Mouse (Mus musculus) forebrain, embryonic 15.5 days (tissue): Measurements from ENCODE around the gene Kcnj10. TPM values are rescaled to one million over a fixed set of nuclear protein-coding genes. Genes with fewer than 3 reads are reported as not detected.
A peak's percentile ranks its signal among the peaks of the same experiment; 100 is the strongest.

Source experiments
- ATAC-seq: fragments of 200-750 bp; cut with Nextera tagmentation; replicated peaks from 2 replicates; pipeline ENCODE4 v1.8.0; 2017; ENCODE audit warnings: mild to moderate bottlenecking, moderate TSS enrichment, moderate library complexity
- H3K27ac ChIP-seq: fragments of 300-500 bp; sonication (generic); replicated peaks from 2 replicates; pipeline ENCODE4 v1.5.1; 2015; ENCODE audit warnings: mild to moderate bottlenecking, inconsistent platforms
- H3K27me3 ChIP-seq: fragments of 300-500 bp; sonication (generic); 2 replicates; pipeline ENCODE4 v1.6.1; 2015; ENCODE audit warnings: inconsistent platforms
- H3K36me3 ChIP-seq: fragments of 300-500 bp; sonication (generic); 2 replicates; pipeline ENCODE4 v1.6.1; 2015; ENCODE audit warnings: mild to moderate bottlenecking, inconsistent platforms
- H3K4me1 ChIP-seq: fragments of 300-500 bp; sonication (generic); 2 replicates; pipeline ENCODE4 v1.6.1; 2015; ENCODE audit warnings: inconsistent platforms
- H3K4me2 ChIP-seq: fragments of 300-500 bp; sonication (generic); replicated peaks from 2 replicates; pipeline ENCODE4 v1.6.1; 2015; ENCODE audit warnings: mild to moderate bottlenecking, inconsistent platforms
- H3K4me3 ChIP-seq: fragments of 300-500 bp; sonication (generic); 2 replicates; pipeline ENCODE4 v1.5.1; 2015; ENCODE audit warnings: mild to moderate bottlenecking, inconsistent platforms
- H3K9ac ChIP-seq: fragments of 300-500 bp; sonication (generic); replicated peaks from 2 replicates; pipeline ENCODE4 v1.6.1; 2015; ENCODE audit warnings: mild to moderate bottlenecking, inconsistent platforms
- H3K9me3 ChIP-seq: fragments of 300-500 bp; sonication (generic); 2 replicates; pipeline ENCODE4 v1.6.1; 2016; ENCODE audit warnings: inconsistent platforms
- WGBS: fragments of 180-500 bp; shearing (Covaris S2); methylation state at CpG from one replicate; pipeline ENCODE4 v1.1.7; 2015; ENCODE audit warnings: mixed read lengths; 5-methylcytosine and 5-hydroxymethylcytosine counted together
- polyA plus RNA-seq: library from polyadenylated mRNA; unstranded; fragments of >200 nt; fragmentation: Nextera tagmentation; extraction: Ambion mirVana; gene quantifications from 2 replicates; pipeline ENCODE4 v1.2.1, GENCODE M21; 2015

Kcnj10 gene
- polyA plus RNA-seq, 1 experiment from 2014 or later, result 1.7 TPM

DNA sequence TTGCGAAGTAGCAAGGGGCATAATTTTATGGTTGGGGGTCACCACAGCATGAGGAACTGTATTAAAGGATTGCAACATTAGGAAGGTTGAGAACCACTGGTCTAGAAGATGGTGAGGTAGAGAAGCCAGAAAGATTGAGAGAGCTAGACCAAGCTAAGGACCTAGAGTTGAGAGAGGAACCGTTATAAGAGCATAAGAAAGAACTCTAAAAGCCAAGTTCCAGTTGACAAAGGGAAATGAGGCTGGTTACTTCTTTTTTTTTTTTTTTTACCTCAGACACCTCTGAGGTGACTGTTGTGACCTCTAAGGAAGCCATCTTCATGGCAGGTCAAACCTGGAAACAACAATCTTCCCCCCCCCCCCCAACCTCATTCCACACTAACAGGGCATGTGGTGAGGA lies 35.9 kb upstream of the Kcnj10 start:
- no peak for ATAC-seq
- Histone ChIP-seq H3K27me3 (no peaks in the 10 kb centered on the region), H3K4me1 (peaks cover 23% of the 10 kb centered on the region), H3K9me3 (no peaks in the 10 kb centered on the region), H3K36me3 (no peaks in the 10 kb centered on the region), H3K27ac (no peak overlapping the region), H3K9ac (no peak overlapping the region), H3K4me3 (no peak overlapping the region), H3K4me2 (no peak overlapping the region)
- WGBS, result 88% methylated on average over 2 of the region's 2 CpGs

DNA sequence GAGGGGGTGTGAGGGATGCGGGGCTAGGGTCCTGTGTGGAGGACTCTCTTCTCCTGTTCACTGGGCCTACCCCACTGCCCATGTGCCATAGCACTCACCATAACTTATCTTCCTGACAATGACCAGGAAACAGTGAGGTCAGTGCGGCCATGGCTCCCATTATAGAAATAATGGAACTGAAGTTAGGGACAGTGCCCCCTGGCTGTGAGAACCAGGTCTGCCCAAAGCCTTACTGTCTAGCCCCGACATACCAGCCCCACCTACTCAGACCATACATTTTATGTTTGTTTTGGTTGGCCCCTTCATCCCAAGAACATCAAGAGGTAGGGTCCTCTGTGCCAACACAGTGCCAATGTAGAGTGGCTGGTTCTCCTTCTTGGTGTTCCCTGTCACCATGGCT lies 35.4 kb upstream of the Kcnj10 start:
- 82% methylated on average over 3 of the region's 3 CpGs for WGBS

DNA sequence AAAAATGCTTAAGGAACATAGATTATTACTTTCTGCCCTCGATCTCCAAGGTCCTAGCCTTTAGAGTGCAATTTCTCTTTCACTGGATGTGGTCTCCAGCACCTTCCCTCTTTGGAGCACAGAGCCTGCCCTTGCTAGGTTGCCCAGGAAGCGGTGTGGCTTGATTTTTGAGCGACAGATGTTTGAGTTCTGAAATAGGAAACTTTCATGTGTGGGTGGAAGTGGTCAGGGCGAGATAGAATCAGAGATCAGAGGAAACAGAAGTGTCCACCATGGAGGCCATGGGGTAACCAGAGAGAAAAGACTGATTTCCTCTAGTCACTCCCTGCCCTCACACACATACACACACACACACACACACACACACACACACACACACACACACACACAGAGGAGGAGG lies 34.8 kb upstream of the Kcnj10 start:
- no peak overlapping the region for H3K27ac ChIP-seq
- H3K4me3 ChIP-seq, result no peak overlapping the region
- H3K4me1 ChIP-seq, result peaks cover 33% of the 10 kb centered on the region
- ATAC-seq, result no peak
- H3K4me2 ChIP-seq, result no peak overlapping the region
- no peaks in the 10 kb centered on the region for H3K36me3 ChIP-seq
- no peaks in the 10 kb centered on the region for H3K27me3 ChIP-seq
- no peak overlapping the region for H3K9ac ChIP-seq
- no peaks in the 10 kb centered on the region for H3K9me3 ChIP-seq
- 93% methylated on average over 4 of the region's 4 CpGs for WGBS

More for the DNA sequence above, 35.4 kb upstream of the Kcnj10 start:
- Histone ChIP-seq H3K9ac (no peak overlapping the region), H3K4me2 (no peak overlapping the region), H3K27me3 (no peaks in the 10 kb centered on the region), H3K4me1 (peaks cover 28% of the 10 kb centered on the region), H3K27ac (no peak overlapping the region), H3K4me3 (no peak overlapping the region), H3K36me3 (no peaks in the 10 kb centered on the region), H3K9me3 (no peaks in the 10 kb centered on the region)
- no peak for ATAC-seq

DNA sequence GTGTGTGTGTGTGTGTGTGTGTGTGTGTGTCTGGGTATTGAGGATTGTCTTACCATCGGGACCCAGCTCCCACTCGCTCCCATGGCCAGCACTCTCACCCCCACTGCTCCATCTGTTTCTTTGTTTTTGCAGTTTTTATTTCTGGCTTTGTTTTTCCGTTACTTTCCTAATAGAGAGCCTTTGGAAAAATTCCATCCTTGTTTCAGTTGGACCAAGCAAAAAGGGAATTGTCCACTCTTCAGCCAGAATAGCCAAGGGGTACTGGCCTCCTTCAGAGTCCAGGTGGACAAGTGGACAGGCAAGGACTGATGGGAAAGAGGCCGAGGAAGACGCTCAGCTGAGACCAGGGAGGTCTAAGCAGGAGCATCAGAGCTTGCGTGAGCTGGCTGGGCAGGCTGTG lies 34.1 kb upstream of the Kcnj10 start:
- Histone ChIP-seq H3K4me1 (peaks cover 36% of the 10 kb centered on the region), H3K27ac (no peak overlapping the region; the same call in 1 of the 2 replicates), H3K36me3 (no peaks in the 10 kb centered on the region), H3K4me3 (no peak overlapping the region), H3K9ac (no peak overlapping the region), H3K9me3 (no peaks in the 10 kb centered on the region), H3K4me2 (no peak overlapping the region), H3K27me3 (no peaks in the 10 kb centered on the region)
- ATAC-seq, result no peak
- WGBS, result 55% methylated on average over 6 of the region's 6 CpGs

DNA sequence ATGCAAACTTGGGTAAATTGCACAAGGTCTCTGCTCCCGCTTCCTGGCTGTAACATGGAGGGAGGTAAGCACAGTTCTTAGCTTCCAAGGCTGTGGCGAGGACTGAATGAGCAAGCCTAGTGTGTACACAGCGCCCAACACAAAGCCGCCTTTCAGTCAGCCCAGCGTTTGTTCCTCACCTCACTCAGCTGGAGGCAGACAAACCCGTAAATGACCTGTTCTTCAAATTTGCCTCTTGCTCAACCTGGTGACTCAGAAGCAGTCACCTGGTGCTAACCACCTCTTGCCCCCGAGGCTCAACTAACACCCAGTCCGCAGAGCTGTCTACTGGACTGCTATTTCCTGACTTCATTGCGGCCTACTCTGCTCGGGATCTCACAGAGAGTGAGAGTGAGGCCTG lies 33.1 kb upstream of the Kcnj10 start:
- ATAC-seq, result no peak
- Histone ChIP-seq H3K4me1 (peaks cover 39% of the 10 kb centered on the region), H3K4me3 (no peak overlapping the region), H3K4me2 (no peak overlapping the region), H3K9ac (no peak overlapping the region), H3K9me3 (no peaks in the 10 kb centered on the region), H3K27me3 (no peaks in the 10 kb centered on the region), H3K27ac (peak overlapping the region; percentile 44), H3K36me3 (no peaks in the 10 kb centered on the region)
- WGBS, result 38% methylated on average over 10 of the region's 10 CpGs

DNA sequence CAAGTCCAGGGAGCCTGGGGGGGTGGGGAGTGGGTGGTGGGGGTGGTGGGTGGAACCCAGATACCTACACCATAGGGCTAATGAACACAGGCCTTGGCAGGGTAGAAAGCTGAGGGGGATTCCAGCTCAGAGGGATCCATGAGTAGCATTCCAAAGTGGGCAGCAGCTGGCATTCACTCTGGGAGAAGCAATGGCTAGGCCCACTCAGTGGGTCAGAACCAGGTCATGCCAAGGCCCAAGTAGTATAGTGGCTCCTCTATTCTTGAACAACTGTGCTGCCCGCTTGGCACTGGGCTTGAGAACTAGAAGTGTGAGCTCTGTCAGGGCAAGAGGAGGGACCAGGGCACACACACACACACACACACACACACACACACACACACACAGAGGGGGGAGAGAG lies 32.6 kb upstream of the Kcnj10 start:
- H3K4me2 ChIP-seq, result no peak overlapping the region
- no peak for ATAC-seq

DNA sequence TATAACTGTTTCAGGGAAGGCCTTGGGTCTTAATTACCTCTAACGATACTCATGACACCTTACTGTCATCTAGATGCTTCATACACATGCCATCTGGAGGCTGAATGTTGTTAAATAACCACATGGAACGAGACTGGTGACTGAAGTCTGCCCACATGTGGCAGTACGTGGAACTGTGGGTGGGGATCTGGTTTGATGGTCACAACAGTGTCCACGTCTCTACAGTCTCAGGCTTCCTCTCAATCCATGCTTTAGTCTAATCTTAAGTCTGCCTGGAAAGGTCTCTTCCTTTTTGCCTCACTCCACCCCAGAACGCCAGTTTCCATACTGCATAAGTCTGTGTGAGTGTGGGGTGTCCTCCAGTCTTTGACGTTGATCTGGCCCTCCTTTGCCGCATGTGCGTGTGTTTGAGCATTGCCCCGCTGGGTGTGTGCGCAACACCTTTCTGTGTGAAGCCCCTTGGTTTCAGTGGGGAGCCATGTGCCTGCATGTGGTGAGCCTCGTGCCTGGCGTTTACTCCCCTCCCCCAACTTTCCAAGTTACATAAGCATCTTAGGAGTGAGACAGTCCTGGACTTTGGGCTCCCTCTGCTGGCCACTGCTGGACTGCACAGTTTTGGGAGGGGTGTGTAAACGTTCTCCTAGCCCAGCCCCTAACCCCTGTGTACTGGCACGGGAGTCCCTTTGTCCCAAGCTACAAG lies 31.2 kb upstream of the Kcnj10 start:
- ATAC-seq, result peak; percentile 67
- H3K9me3 ChIP-seq, result no peaks in the 10 kb centered on the region
- no peaks in the 10 kb centered on the region for H3K36me3 ChIP-seq
- H3K4me1 ChIP-seq, result peaks cover 58% of the 10 kb centered on the region
- peak overlapping the region; percentile 38; the same call in 1 of the 2 replicates for H3K9ac ChIP-seq
- WGBS, result 2% methylated on average over 14 of the region's 14 CpGs
- peak overlapping the region; percentile 55 for H3K4me2 ChIP-seq
- H3K27ac ChIP-seq, result peak overlapping the region; percentile 94
- peak overlapping the region; percentile 34 for H3K4me3 ChIP-seq
- H3K27me3 ChIP-seq, result no peaks in the 10 kb centered on the region

More for the DNA sequence above, 32.6 kb upstream of the Kcnj10 start:
- H3K9me3 ChIP-seq, result no peaks in the 10 kb centered on the region
- no peak overlapping the region for H3K9ac ChIP-seq
- no peaks in the 10 kb centered on the region for H3K36me3 ChIP-seq
- no peak overlapping the region for H3K4me3 ChIP-seq
- 80% methylated on average over 1 of the region's 1 CpGs for WGBS
- peaks cover 44% of the 10 kb centered on the region for H3K4me1 ChIP-seq
- H3K27ac ChIP-seq, result peak overlapping the region; percentile 44
- H3K27me3 ChIP-seq, result no peaks in the 10 kb centered on the region

DNA sequence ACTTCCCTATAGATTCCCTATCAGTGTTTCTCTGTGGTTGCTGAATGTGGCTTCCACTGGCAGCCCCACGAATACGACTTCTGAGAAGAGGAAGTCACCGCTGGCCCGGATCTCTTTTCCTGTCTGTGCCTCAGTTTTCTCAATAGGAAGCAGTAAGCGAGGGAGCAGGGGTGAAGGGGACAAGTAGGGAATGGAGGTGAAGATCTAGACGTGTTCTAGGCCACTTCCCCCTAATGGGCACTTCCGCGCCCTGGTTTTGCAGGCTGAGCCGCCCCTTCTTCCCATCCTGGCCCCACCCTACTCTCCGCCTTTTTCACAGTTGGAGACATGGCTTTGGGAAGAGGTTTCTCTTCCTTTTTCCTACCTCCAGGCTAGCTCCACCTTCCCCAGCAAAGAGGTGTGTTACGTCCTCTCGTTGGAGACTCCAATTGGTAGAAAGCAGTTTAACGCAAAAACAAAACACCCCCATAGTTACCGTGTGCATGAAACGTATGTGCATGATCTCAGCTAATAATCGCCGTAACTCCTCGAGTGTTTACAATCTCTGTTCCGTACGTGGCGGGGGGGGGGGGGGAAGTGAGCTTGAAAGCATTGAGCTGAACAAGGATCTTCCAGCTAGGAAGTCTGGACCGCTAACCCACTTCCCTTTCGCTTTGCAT lies 29.6 kb upstream of the Kcnj10 start:
- Histone ChIP-seq H3K4me2 (peak overlapping the region; percentile 74), H3K36me3 (no peaks in the 10 kb centered on the region), H3K27me3 (no peaks in the 10 kb centered on the region), H3K4me3 (peak overlapping the region; percentile 66), H3K4me1 (peaks cover 67% of the 10 kb centered on the region), H3K9me3 (no peaks in the 10 kb centered on the region), H3K9ac (peak overlapping the region; percentile 78), H3K27ac (peak overlapping the region; percentile 94)
- peak; percentile 2; the same call in 1 of the 2 replicates for ATAC-seq
- WGBS, result 14% methylated on average over 23 of the region's 23 CpGs

DNA sequence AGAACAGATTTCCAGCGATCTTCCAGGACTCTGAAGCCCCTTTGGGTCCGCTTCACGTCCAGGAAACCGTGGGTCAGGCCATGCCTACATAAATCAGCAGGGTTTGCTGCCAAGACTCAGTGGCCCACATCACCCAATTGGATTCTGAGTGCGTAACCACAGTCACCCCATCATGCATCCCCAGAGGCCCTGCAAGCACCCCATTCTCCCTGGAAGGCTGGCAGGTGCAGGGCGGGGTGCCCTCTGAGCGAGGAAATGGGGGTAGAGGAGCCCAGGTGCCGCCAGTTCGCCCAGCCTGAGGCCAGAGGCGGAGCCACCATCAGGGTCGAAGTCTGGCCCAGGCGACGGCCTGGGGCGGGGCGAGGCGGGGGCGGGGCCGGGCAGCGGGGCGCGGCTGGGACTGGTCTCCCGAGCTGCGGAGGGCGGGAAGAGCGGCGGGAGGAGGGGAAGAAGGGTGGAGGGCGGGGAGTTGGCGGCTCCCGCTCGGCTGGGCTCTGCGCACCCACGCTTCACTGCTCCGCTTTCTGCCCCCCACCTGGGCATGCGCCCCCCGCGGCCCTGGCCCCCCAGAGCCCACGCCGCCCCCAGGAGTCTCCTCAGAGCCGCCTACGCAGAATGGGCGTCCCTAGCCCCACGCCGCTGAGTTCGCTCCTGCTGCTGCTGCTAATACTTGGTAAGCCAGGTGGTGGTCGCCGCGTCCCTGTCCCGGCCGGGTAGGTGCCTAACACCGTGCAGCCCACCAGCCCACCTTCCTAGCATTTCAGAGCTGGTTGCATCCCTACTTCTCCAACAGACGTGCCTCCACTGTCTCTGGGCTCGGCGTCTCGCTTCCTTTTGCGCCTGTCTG lies 28.9 kb upstream of the Kcnj10 start:
- ATAC-seq, result peak; percentile 68
- Histone ChIP-seq H3K4me1 (peaks cover 64% of the 10 kb centered on the region), H3K36me3 (no peaks in the 10 kb centered on the region), H3K27me3 (no peaks in the 10 kb centered on the region), H3K9me3 (no peaks in the 10 kb centered on the region), H3K27ac (peak overlapping the region; percentile 94), H3K4me2 (peak overlapping the region; percentile 74), H3K9ac (peak overlapping the region; percentile 78), H3K4me3 (peak overlapping the region; percentile 66)
- under 1% methylated on average over 40 of the region's 55 CpGs for WGBS

DNA sequence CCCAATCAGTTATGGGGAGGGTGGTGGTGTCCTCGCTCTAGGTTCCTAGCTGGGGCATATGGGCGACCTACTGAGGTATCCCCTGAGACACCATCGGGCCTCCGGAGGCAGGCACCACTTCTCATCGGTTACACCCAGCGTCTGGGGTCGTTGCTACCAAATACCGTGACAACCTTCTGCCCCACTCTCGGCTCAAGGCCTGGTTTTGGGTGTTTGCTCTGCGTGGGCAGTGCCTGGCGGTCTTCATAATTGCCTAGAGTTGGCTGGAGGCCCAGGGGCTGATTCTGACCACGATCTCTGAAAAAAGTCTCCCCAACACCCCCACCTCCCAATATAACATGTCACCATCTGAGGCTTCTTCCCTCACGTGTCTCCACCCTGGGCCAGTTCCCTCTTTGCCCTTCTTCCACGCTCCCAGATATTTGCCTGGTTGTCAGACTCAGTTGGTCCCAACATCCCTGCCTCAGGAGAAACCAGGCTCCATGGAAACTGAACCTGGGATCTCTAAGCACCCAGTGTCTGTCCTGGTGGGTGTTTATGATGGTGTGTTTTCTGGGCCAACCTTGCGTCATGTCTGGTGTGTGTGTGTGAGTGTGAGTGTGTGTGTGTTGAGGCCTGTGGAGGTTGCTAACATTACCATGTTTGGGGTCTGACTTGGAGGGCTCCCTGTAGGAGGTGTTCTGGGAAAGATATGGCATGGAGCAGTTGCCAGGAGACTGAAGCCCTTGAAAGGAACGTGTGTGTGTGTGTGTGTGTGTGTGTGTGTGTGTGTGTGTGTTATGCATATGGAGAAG lies 28.0 kb upstream of the Kcnj10 start:
- Histone ChIP-seq H3K27me3 (no peaks in the 10 kb centered on the region), H3K4me2 (peak overlapping the region; percentile 74), H3K36me3 (peaks cover under 1% of the 10 kb centered on the region; the same call in 1 of the 2 replicates), H3K4me1 (peaks cover 67% of the 10 kb centered on the region), H3K9me3 (no peaks in the 10 kb centered on the region), H3K4me3 (peak overlapping the region; percentile 66), H3K9ac (peak overlapping the region; percentile 78), H3K27ac (peak overlapping the region; percentile 94)
- 6% methylated on average over 16 of the region's 16 CpGs for WGBS
- ATAC-seq, result no peak

DNA sequence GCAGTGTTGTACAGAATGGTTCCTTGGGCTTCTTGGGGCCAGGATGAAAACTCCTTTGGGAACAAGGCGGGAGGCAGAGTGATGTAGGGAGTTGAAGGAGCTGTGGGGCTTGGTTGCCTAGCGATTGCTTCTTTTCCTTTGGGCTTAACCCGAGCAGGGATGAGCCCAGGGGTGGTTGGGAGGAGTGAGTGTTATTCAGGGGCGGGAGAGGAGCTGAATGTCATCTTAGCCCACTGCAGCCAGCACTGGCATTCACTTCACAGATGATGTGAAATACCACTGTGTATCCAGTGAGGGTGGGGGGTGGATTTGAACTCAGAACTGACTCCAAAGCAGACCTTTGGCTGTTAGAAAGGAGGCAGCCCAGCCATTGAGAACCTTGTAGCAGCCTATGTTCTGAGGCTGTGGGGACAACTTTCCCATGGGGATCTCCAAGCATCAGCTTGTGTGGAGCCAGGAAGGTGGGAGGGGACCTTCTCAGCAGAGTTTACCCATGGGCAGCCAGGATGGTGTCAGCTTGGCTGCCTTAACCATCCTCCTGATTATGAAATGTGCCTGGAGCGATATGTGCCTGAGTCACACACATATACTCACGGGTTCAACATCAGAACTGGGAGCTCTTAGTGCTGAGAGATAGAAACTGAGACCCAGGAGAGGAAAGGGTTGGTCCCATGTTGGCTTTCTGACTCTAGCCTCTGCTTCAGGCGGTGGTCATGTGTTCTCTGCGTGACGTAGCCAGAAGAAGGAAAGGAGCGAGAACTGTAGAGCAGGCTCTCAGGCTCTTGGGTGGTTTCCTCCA lies 27.2 kb upstream of the Kcnj10 start:
- Histone ChIP-seq H3K27ac (peak overlapping the region; percentile 94), H3K4me3 (peak overlapping the region; percentile 66), H3K36me3 (peaks cover 6% of the 10 kb centered on the region; the same call in 1 of the 2 replicates), H3K9me3 (no peaks in the 10 kb centered on the region), H3K27me3 (no peaks in the 10 kb centered on the region), H3K9ac (peak overlapping the region; percentile 78), H3K4me2 (peak overlapping the region; percentile 74), H3K4me1 (peaks cover 70% of the 10 kb centered on the region)
- ATAC-seq, result no peak
- WGBS, result 56% methylated on average over 10 of the region's 10 CpGs
